8 mouse cellular contexts compared by ENCODE assay signal in genomic region chr10:19850998-19851691, GRCm38 (mm10). TPM values are rescaled to one million over a fixed set of nuclear protein-coding genes. Genes with fewer than 3 reads are reported as not detected.
DNase-seq lines count a peak whose midpoint lies in the region; ATAC-seq and TF ChIP-seq lines count a peak whose summit lies in the region.

TSS of gene Slc35d3 (minus strand) at chr10:19851459.

- H3K4me3 ChIP-seq in testis, adult 2 months (ENCODE audit: control insufficient read depth, low read depth, low read length): peak within 1 kb of the TSS; percentile 47
- peak within 1 kb of the TSS; percentile 75 for H3K4me3 ChIP-seq in heart, embryonic 10.5 days
- H3K4me3 ChIP-seq in midbrain, embryonic 15.5 days: peak within 1 kb of the TSS; percentile 56

- no peak for TF ChIP-seq CTCF in testis, adult 2 months (IDR thresholded peaks at IDR 0.05; ENCODE audit: control insufficient read depth, insufficient read depth, insufficient replicate concordance, low read depth, low read length)

- H3K4me2 ChIP-seq in midbrain, embryonic 15.5 days: peak within 1 kb of the TSS; percentile 99

- peak; percentile 59 for ATAC-seq in midbrain, embryonic 15.5 days (replicated peaks)

- no peaks in the 10 kb centered on the region for H3K9me3 ChIP-seq in heart, embryonic 10.5 days
- H3K9me3 ChIP-seq in midbrain, embryonic 15.5 days: no peaks in the 10 kb centered on the region

- H3K4me1 ChIP-seq in testis, adult 2 months (ENCODE audit: control insufficient read depth, insufficient read depth, low read length): peaks cover 8% of the 10 kb centered on the region
- peaks cover 33% of the 10 kb centered on the region for H3K4me1 ChIP-seq in heart, embryonic 10.5 days
- H3K4me1 ChIP-seq in midbrain, embryonic 15.5 days: peaks cover 36% of the 10 kb centered on the region

- intact Hi-C loops in left cerebral cortex, postnatal 4 days (cut with DNase I): no loop called here

- no peaks in the 10 kb centered on the region for H3K36me3 ChIP-seq in testis, adult 2 months (ENCODE audit: control insufficient read depth, insufficient read depth, low read length)
- H3K36me3 ChIP-seq in heart, embryonic 10.5 days: no peaks in the 10 kb centered on the region
- H3K36me3 ChIP-seq in midbrain, embryonic 15.5 days (replicated peaks): no peaks in the 10 kb centered on the region

- peak; percentile 55 to 59 for DNase-seq in cerebellum, postnatal 10 days
- no peak for DNase-seq in cerebellum, adult 9-10 months
- no peak for DNase-seq in testis, postnatal 14 days (ENCODE audit: low spot score)
- no peak for DNase-seq in heart, embryonic 10.5 days (ENCODE audit: low spot score)
- peak; percentile 35 for DNase-seq in left cerebral cortex, postnatal 4 days
- DNase-seq in thymus, adult 18-20 months: peak; percentile 27 to 43

- H3K9ac ChIP-seq in midbrain, embryonic 15.5 days: peak within 1 kb of the TSS; percentile 29

- no peaks in the 10 kb centered on the region for H3K27me3 ChIP-seq in testis, adult 2 months (ENCODE audit: control insufficient read depth, insufficient read depth, low read length)
- H3K27me3 ChIP-seq in heart, embryonic 10.5 days (ENCODE audit: insufficient read depth, poor library complexity, severe bottlenecking): peaks cover 75% of the 10 kb centered on the region
- H3K27me3 ChIP-seq in midbrain, embryonic 15.5 days (replicated peaks): peaks cover 62% of the 10 kb centered on the region

- no peak for TF ChIP-seq POLR2A in testis, adult 2 months (IDR thresholded peaks at IDR 0.05; ENCODE audit: control insufficient read depth, low read depth, low read length)

- WGBS in heart, embryonic 10.5 days: under 1% methylated on average over 72 of the region's 72 CpGs
- WGBS in midbrain, embryonic 15.5 days: under 1% methylated on average over 72 of the region's 72 CpGs

- H3K27ac ChIP-seq in testis, adult 2 months (ENCODE audit: control insufficient read depth, insufficient read depth, low read depth, low read length): no peak within 1 kb of the TSS
- peak within 1 kb of the TSS; percentile 56 for H3K27ac ChIP-seq in heart, embryonic 10.5 days
- no peak within 1 kb of the TSS for H3K27ac ChIP-seq in midbrain, embryonic 15.5 days

RNA-seq across cellular contexts. Expression of gene Slc35d3, which starts in this region (rescaled TPM):
- polyA plus RNA-seq in testis, adult 2 months (2012; rRNA removed): not detected in 2 replicates
- 2.9 and 3.4 TPM in 2 replicates for polyA plus RNA-seq in heart, embryonic 10.5 days (2016; fragmentation: Nextera tagmentation; extraction: Ambion mirVana)
- total RNA-seq in left cerebral cortex, postnatal 4 days (2021): 1 to 10 TPM; 1.3 to 1.5 TPM
- polyA plus RNA-seq in midbrain, embryonic 15.5 days (2015; fragmentation: Nextera tagmentation; extraction: Ambion mirVana): 2.2 TPM in 2 replicates

Comparison
In these comparisons a context has a peak if more than half of its experiments do, and no peak if none do; other contexts are left out.
1. DNase-seq: peak in cerebellum, postnatal 10 days (2 of 2), left cerebral cortex, postnatal 4 days (single experiment) and thymus, adult 18-20 months (2 of 2); none in cerebellum, adult 9-10 months (single experiment), testis, postnatal 14 days (single experiment) and heart, embryonic 10.5 days (single experiment).
2. Peak in every context shown above with its lines, with median percentiles within 50 percentile points of each other: H3K4me3 ChIP-seq.